Mouse (Mus musculus): ENCODE data around the gene Alcam.

The Alcam gene

DNA sequence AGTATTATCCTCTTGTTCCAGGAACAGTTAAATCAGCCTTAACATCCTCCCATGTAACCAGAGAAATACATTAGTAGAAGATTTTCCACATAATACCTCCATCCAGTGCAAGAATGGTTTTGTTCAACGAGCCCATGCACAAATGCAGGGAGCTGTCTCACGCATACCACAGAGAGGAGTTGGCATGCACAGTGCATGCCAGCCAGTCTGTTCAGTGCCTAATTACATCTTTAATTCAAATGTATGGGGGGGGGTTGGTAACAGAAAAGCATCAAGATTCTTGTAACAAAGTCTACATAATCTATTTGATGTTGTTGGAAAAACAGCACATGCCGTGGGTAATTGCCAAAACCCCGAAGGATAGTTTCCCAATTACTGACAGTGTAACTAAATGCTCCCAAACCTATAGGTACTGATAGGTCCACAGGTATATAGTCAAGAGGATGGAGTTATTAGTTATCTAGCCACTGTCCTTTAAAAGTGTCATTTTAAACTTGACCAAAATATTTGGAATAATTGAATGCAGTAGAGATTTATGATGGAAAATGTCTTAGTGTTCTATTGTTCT lies 89.8 kb downstream of the Alcam start:
- no peak for DNase-seq

DNA sequence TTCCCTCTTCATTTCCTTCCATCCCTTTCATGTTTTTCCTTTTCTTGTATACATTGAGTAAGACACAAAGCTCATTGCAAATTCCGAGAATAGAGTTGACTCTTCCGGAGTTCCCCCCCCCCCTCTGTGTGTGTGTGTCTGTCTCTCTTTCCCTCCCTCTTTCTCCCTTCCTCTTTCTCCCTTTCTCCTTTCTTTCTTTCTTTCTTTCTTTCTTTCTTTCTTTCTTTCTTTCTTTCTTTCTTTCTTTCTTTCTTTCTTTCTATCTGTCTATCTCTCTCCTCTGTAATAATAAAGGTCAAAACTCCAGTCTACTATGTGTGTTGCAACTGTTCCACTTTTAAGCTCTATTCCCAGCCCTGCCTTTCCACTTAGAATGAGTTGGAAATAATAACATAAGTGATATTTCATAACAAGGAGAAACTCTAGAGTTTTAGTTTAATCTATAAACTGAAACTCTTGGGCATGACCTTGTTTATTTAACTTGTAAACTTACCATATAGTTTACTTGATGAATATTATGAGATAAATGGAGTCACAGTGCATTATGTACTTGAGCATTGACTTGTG lies 110.3 kb downstream of the Alcam start:
- DNase-seq, result no peak

GRCm38 (mm10) chr16:52342694-52343466 lies 111.0 kb downstream of the Alcam start:
- peak; percentile 32 to 44 for DNase-seq

DNA sequence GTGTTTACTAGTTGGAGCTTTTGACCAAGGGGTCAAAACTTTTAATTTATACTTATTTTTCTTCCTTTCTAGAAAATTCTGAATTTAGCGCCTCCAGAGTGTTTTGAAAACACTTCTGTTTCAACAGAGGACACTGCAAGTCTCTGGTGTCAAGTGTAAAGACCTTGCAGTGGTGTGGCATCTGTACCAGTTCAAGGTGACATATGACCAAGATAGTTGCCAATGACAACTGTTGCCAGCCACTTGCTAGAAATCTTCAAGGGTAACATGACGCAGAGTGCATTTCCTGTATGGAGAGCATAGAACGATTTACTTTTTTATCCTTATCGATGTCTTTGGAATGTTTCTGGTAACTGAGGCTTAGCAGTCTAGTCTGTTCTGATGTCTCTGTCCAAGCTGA lies 119.8 kb downstream of the Alcam start:
- no peak for DNase-seq

- DNase-seq, result peak; percentile 64 to 83
These were observed 120.2 kb downstream of the Alcam start for GRCm38 (mm10) chr16:52333631-52334030.

GRCm38 (mm10) chr16:52331341-52331830 lies 122.5 kb downstream of the Alcam start:
- no peak for DNase-seq

DNA sequence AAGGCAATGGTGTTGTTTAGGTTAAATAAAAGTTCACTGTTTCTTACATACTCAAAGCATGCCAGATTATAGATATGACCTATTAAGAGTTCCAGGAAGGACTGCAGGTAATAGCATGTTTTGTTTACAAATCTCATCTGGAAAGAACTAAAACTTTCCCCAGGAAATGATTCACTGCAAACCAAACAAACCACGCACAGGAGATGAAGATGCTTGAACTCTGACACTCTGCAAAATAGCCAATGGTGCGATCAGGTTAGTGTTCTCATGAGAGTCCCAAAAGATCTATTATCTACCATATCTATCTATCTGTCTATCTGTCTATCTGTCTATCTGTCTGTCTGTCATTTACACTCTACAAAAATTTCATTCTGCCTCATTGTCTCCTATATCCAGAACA lies 124.5 kb downstream of the Alcam start:
- no peak for DNase-seq

- no peak for DNase-seq
These were observed 134.6 kb downstream of the Alcam start for GRCm38 (mm10) chr16:52319229-52319628.

- peak; percentile 69 to 79 for DNase-seq
These were observed 142.8 kb downstream of the Alcam start for GRCm38 (mm10) chr16:52311073-52311472.

GRCm38 (mm10) chr16:52307016-52307415 lies 146.9 kb downstream of the Alcam start:
- DNase-seq, result no peak

- DNase-seq, result no peak
These were observed 150.4 kb downstream of the Alcam start for GRCm38 (mm10) chr16:52303532-52303902.

DNA sequence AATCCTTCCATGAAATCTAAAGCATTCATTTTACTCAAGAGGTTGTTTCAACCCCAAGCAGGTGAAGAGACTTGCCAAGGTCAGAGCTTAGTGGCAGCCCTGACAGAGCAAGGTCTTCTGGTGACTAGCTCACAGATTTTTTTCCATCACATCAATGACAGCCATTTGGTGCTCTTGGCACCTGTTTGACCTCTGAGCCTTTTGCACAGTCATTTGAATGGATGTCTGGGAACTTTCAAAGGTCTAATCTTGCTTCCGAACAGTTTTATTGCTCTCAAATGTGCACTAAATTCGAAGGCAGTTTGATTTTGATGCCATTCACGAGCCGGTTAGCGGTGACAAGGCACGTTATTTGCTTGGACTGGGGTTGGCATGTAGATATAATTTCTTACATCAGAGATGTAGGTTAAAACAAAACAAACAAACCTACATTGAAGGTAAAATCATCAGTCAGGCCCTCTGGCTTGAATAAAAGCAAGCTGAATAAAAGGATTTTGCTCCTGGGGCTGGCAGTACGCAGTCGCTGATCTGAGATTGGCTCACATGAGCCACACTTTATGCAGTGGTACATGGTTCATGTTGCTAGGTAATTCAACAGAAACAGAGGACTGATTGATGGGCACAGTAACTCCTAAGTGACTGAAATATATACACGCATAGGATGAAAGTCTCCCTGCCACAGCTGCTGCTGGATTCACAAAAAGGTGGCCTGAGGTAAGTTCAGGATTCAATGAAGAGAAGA lies 150.9 kb downstream of the Alcam start:
- no peak for DNase-seq

DNA sequence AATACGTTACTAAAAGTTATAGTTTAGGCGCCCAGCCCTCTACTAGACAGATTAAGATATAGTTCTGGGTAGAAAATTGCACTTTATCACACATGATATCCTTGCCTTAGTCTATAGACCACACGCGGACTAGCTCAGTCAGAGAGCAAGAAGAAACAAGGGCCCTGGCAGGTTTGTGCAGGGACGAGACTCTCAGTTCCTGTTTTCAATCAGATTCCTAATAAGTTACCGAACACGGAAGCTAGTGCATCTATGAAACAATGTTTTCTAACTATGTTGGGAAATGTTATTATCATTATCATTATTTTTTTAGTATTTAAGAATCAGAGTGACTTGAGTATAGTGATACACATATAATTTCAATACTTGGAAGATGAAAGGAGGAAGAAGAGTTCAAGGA lies 152.1 kb downstream of the Alcam start:
- DNase-seq, result no peak

DNA sequence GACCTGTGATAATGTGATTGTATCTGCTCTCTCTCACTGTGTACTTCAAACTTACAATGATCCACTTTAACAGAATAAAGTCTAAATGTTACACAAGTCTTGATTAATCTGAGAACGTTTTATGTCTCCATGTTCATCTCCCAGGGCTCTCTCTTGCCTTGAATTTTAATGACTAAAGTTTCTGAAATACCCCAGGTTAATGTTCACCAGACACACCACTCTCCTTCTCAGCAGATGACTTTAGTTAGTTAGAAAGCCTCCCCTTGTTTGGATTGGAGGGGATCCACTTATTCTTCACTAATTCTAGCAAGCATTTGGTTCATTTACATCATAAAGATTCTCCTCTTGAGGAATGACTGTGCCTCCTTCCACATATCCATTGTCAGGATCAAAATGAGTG lies 157.5 kb downstream of the Alcam start:
- DNase-seq, result no peak

- no peak for DNase-seq
These were observed 158.3 kb downstream of the Alcam start for GRCm38 (mm10) chr16:52295535-52295934.

DNA sequence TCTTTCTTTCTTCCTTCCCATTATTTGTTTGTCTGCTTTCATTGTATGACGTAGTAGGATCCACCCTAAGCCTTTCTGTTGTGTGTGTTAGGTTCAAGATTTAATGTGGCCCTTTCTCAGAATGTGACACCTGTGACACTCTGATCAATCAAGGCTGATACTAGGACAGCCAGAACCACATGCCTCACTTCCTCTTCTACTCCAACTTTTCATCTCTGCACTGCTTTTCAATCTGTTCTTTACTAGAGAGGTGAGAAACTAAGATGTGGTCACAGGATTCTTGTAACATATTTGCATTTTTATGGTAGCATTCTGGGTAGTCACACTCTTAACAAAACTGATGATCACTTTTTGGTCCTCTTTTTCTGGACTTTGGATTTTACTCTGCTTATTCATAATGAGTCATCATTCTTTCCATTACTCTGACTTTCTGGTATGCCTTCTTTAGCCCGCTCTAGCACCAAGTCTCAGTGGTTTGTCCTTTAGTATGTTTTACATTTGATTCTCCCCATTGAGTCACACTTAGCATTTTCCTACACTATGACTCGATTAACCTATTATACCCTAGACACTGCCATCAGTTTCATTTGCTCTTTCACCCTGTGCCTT lies 161.3 kb downstream of the Alcam start:
- DNase-seq, result no peak

GRCm38 (mm10) chr16:52280186-52280585 lies 173.7 kb downstream of the Alcam start:
- no peak for DNase-seq

DNA sequence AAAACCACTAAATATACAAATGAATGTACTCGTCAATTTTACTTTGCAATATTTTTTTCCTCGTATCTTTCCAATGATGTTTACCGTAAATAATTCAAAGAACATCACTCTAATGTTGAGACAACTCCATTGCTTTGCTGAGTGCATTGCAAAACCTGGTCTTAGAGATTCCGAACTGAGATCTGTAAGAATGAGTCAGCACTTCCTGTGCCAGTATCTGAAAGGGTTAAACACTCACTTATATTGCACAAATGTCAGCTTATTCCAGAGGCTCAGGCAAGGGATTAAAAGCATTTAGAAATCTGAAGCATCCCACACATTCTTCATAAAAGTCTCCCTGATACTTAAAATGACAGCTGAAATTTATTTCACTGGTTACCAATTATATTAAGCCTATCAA lies 188.8 kb downstream of the Alcam start:
- DNase-seq, result no peak

- no peak for DNase-seq
These were observed 190.1 kb downstream of the Alcam start for GRCm38 (mm10) chr16:52263751-52264150.

DNA sequence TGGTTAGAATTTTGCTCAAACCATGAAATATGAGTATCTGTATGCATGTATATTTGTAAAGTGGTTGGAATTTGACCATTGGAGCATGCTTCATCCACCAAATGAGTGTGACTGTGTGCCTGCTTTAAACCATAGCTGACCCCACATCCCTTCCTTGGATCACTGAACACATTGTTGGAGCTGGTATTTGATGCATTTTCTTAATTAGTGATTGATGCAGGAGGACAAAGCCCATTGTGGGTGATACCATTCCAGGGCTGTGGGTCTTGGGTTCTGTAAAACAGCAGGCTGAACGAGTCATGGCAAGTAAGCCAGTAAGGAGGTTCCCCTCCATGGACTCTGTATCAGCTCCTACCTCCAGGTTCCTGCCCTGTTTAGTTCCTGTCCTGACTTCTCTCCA lies 191.3 kb downstream of the Alcam start:
- no peak for DNase-seq

- no peak for DNase-seq
These were observed 192.1 kb downstream of the Alcam start for GRCm38 (mm10) chr16:52261755-52262154.

DNA sequence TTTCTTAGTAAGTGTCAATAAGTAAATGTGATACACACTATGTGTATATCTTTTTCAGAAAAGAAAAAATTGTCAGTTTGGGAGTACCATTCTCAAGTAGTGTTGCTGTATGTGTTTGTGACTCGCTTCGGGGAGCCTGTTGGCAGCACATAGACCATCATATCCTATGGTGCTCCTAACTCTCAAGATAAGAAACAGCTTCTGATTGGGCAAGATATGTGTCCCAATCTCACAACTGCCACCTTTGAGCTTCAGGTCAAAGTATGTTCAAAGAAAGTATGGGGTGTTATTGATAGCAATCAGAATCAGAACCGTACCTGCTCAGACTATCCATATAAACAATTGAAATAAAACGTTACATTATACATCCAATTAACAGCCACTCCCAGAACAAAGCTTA lies 202.9 kb downstream of the Alcam start:
- no peak for DNase-seq

DNA sequence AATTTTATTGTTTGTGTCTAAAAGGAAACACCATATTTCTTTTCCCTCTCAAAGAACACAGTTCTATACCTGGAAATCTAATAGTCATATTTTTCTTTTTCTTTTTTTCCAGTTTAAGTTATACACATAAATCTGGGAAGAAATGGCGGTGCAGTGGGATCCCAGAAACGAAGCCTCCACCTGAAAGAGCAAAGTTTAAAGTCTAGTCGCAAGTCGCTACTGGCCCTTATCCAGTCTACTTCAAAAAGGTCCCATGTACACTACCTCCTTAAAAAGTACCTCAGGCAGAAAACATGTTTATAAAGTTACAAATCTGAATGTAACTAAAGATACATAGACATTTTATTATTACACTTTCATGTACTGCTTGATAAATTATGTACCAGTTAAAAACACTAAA lies 203.7 kb downstream of the Alcam start:
- no peak for DNase-seq
